Mouse (Mus musculus) neural tube, embryonic 11.5 days (tissue): ENCODE measurements around the gene Ly6g6c. TPM values are rescaled to one million over a fixed set of nuclear protein-coding genes. Genes with fewer than 3 reads are reported as not detected.
A peak's percentile ranks its signal among the peaks of the same experiment; 100 is the strongest.

Experiments used
- ATAC-seq: fragments of 200-750 bp; cut with Nextera tagmentation; 2 replicates; pipeline ENCODE4 v1.8.0; 2017; ENCODE audit warnings: moderate number of reproducible peaks, mild to moderate bottlenecking, moderate TSS enrichment, moderate library complexity; ENCODE audit not compliant: insufficient read depth, low FRiP score, low TSS enrichment
- DNase-seq: peaks from one replicate; pipeline ENCODE4 v3.0.0-alpha.2; 2015; ENCODE audit warnings: low spot score
- H3K27ac ChIP-seq: fragments of 300-500 bp; sonication (generic); 2 replicates; pipeline ENCODE4 v1.5.1; 2014; ENCODE audit warnings: low read depth, mild to moderate bottlenecking, low read length
- H3K27me3 ChIP-seq: fragments of 300-500 bp; sonication (generic); 2 replicates; pipeline ENCODE4 v1.6.1; 2014; ENCODE audit warnings: mild to moderate bottlenecking, low read length, mixed read lengths; ENCODE audit not compliant: control insufficient read depth, insufficient read depth
- H3K36me3 ChIP-seq: fragments of 300-500 bp; sonication (generic); 2 replicates; pipeline ENCODE4 v1.6.1; 2014; ENCODE audit warnings: mild to moderate bottlenecking, low read length, moderate library complexity, mixed read lengths; ENCODE audit not compliant: control insufficient read depth, insufficient read depth
- H3K4me1 ChIP-seq: fragments of 300-500 bp; sonication (generic); 2 replicates; pipeline ENCODE4 v1.6.1; 2014; ENCODE audit warnings: low read length, mixed read lengths; ENCODE audit not compliant: control insufficient read depth, insufficient read depth
- H3K4me2 ChIP-seq: fragments of 300-500 bp; sonication (generic); 2 replicates; pipeline ENCODE4 v1.6.1; 2014; ENCODE audit warnings: low read depth, mild to moderate bottlenecking, moderate library complexity
- H3K4me3 ChIP-seq: fragments of 300-500 bp; sonication (generic); 2 replicates; pipeline ENCODE4 v1.5.1; 2014; ENCODE audit warnings: low read depth, low read length
- H3K9ac ChIP-seq: fragments of 300-500 bp; sonication (generic); 2 replicates; pipeline ENCODE4 v1.6.1; 2014; ENCODE audit warnings: mild to moderate bottlenecking, low read length
- H3K9me3 ChIP-seq: fragments of 300-500 bp; sonication (generic); 2 replicates; pipeline ENCODE4 v1.6.1; 2016; ENCODE audit warnings: low read length; ENCODE audit not compliant: control insufficient read depth
- WGBS: fragments of 180-500 bp; shearing (Covaris S2); extraction: QIAGEN DNeasy Blood & Tissue Kit; methylation state at CpG from one replicate; pipeline ENCODE4 v1.1.7; 2014; 5-methylcytosine and 5-hydroxymethylcytosine counted together
- polyA plus RNA-seq: library from polyadenylated mRNA; unstranded; fragments of >200 nt; fragmentation: Nextera tagmentation; extraction: Ambion mirVana; gene quantifications from 2 replicates; pipeline ENCODE4 v1.2.1, GENCODE M21; 2014

Gene Ly6g6c
- polyA plus RNA-seq, 1 experiment from 2014 or later: not detected

GRCm38 (mm10) chr17:35070556-35071229, 5.5 kb downstream of the Ly6g6c start:
- H3K9me3 ChIP-seq: no peaks in the 10 kb centered on the region
- no peak overlapping the region for H3K4me2 ChIP-seq
- 60% methylated on average over 6 of the region's 6 CpGs for WGBS
- H3K27ac ChIP-seq: no peak overlapping the region
- peaks cover under 1% of the 10 kb centered on the region; the same call in 1 of the 2 replicates for H3K4me1 ChIP-seq
- H3K36me3 ChIP-seq: no peaks in the 10 kb centered on the region
- ATAC-seq (no peak), DNase-seq (no peak)
- no peak overlapping the region for H3K4me3 ChIP-seq
- no peak overlapping the region for H3K9ac ChIP-seq
- peaks cover 4% of the 10 kb centered on the region for H3K27me3 ChIP-seq

- H3K4me2 ChIP-seq: no peak overlapping the region
- H3K9me3 ChIP-seq: no peaks in the 10 kb centered on the region
- 81% methylated on average over 9 of the region's 9 CpGs for WGBS
- H3K27me3 ChIP-seq: peaks cover 3% of the 10 kb centered on the region; the same call in 1 of the 2 replicates
- ATAC-seq: no peak
- H3K4me1 ChIP-seq: no peaks in the 10 kb centered on the region
- H3K27ac ChIP-seq: no peak overlapping the region
- H3K36me3 ChIP-seq: no peaks in the 10 kb centered on the region
- no peak for DNase-seq
- H3K4me3 ChIP-seq: no peak overlapping the region
- H3K9ac ChIP-seq: no peak overlapping the region
These were observed 6.3 kb downstream of the Ly6g6c start for GRCm38 (mm10) chr17:35071454-35071853.

GRCm38 (mm10) chr17:35074097-35074496, 8.9 kb downstream of the Ly6g6c start:
- Histone ChIP-seq H3K27me3 (no peaks in the 10 kb centered on the region), H3K4me2 (no peak overlapping the region), H3K9me3 (no peaks in the 10 kb centered on the region), H3K4me3 (no peak overlapping the region), H3K9ac (no peak overlapping the region), H3K27ac (no peak overlapping the region), H3K36me3 (no peaks in the 10 kb centered on the region), H3K4me1 (peaks cover 9% of the 10 kb centered on the region)
- DNase-seq (no peak), ATAC-seq (no peak)
- WGBS: 35% methylated on average over 17 of the region's 17 CpGs

- Histone ChIP-seq H3K4me3 (peak within 1 kb of the TSS; percentile 9), H3K36me3 (no peaks in the 10 kb centered on the region), H3K27ac (no peak within 1 kb of the TSS), H3K27me3 (no peaks in the 10 kb centered on the region), H3K4me2 (peak within 1 kb of the TSS; percentile 42), H3K9ac (peak within 1 kb of the TSS; percentile 57), H3K9me3 (no peaks in the 10 kb centered on the region), H3K4me1 (peaks cover 9% of the 10 kb centered on the region)
- DNase-seq (no peak), ATAC-seq (no peak)
- 25% methylated on average over 10 of the region's 10 CpGs for WGBS
These were observed 11.5 kb downstream of the Ly6g6c start, which contains the start of gene Ly6g6e for GRCm38 (mm10) chr17:35076507-35077176. Gene Ly6g6e (plus strand): TSS chr17:35076902.

- no peak for DNase-seq
- Histone ChIP-seq H3K4me2 (peak overlapping the region; percentile 42), H3K27ac (no peak overlapping the region)
These were observed 12.1 kb downstream of the Ly6g6c start for GRCm38 (mm10) chr17:35077285-35077684.

GRCm38 (mm10) chr17:35077786-35078233, 12.6 kb downstream of the Ly6g6c start, which contains the start of gene Ly6g6d:
Gene Ly6g6d (minus strand): TSS chr17:35078065.
- Histone ChIP-seq H3K4me1 (peaks cover 9% of the 10 kb centered on the region), H3K9me3 (no peaks in the 10 kb centered on the region), H3K4me3 (peak within 1 kb of the TSS; percentile 9), H3K27ac (no peak within 1 kb of the TSS), H3K36me3 (no peaks in the 10 kb centered on the region), H3K4me2 (peak within 1 kb of the TSS; percentile 42), H3K27me3 (no peaks in the 10 kb centered on the region), H3K9ac (peak within 1 kb of the TSS; percentile 57)
- ATAC-seq: no peak
- DNase-seq: peak; percentile 51
- 10% methylated on average over 14 of the region's 14 CpGs for WGBS

More at GRCm38 (mm10) chr17:35077285-35077684, 12.1 kb downstream of the Ly6g6c start:
- Histone ChIP-seq H3K4me3 (peak overlapping the region; percentile 9; the same call in 1 of the 2 replicates), H3K4me1 (peaks cover 9% of the 10 kb centered on the region), H3K36me3 (no peaks in the 10 kb centered on the region), H3K9me3 (no peaks in the 10 kb centered on the region), H3K27me3 (no peaks in the 10 kb centered on the region), H3K9ac (peak overlapping the region; percentile 57)
- WGBS: 30% methylated on average over 2 of the region's 2 CpGs
- ATAC-seq: no peak

GRCm38 (mm10) chr17:35079778-35080177, 14.6 kb downstream of the Ly6g6c start:
- no peak overlapping the region for H3K27ac ChIP-seq
- no peak overlapping the region for H3K9ac ChIP-seq
- DNase-seq (no peak), ATAC-seq (no peak)
- no peak overlapping the region for H3K4me3 ChIP-seq
- H3K9me3 ChIP-seq: no peaks in the 10 kb centered on the region
- H3K4me2 ChIP-seq: no peak overlapping the region
- no peaks in the 10 kb centered on the region for H3K27me3 ChIP-seq
- peaks cover 9% of the 10 kb centered on the region for H3K4me1 ChIP-seq
- 75% methylated on average over 9 of the region's 9 CpGs for WGBS
- H3K36me3 ChIP-seq: no peaks in the 10 kb centered on the region

- 62% methylated on average over 6 of the region's 6 CpGs for WGBS
- H3K4me3 ChIP-seq: no peak overlapping the region
- H3K27ac ChIP-seq: no peak overlapping the region
- DNase-seq (no peak), ATAC-seq (no peak)
- no peaks in the 10 kb centered on the region for H3K36me3 ChIP-seq
- no peak overlapping the region for H3K9ac ChIP-seq
- peaks cover 9% of the 10 kb centered on the region for H3K4me1 ChIP-seq
- no peaks in the 10 kb centered on the region for H3K27me3 ChIP-seq
- H3K9me3 ChIP-seq: no peaks in the 10 kb centered on the region
- H3K4me2 ChIP-seq: no peak overlapping the region
These were observed 15.1 kb downstream of the Ly6g6c start for GRCm38 (mm10) chr17:35080248-35080647.
